18 mouse cellular contexts compared by ENCODE assay signal in genomic region chr10:104915521-104915920, GRCm38 (mm10).
"Had no signal": no experiment of that assay in that cellular context is flagged by ENCODE, and none has a peak within 500 bp of the region (broad histone marks: within the 10 kb centered on the region; RNA-seq: fewer than 3 reads in every experiment).

No protein-coding gene starts in this region.

- DNase-seq: lung, embryonic 14.5 days; lung, postnatal 10 days; lung, postnatal 4 days; midbrain, embryonic 14.5 days; retina, postnatal 1 day; right cerebral cortex, adult 18-20 months; right cerebral cortex, postnatal 25 days; right cerebral cortex, postnatal 4 days; spleen, adult 18-20 months; thymus, adult 18-20 months; thymus, postnatal 14 days; thymus, postnatal 36 days had no signal

- H3K27me3 ChIP-seq: midbrain, embryonic 12.5 days; neural tube, embryonic 13.5 days; neural tube, embryonic 15.5 days had no signal

- H3K9me3 ChIP-seq: midbrain, embryonic 10.5 days; midbrain, embryonic 12.5 days; neural tube, embryonic 13.5 days; neural tube, embryonic 15.5 days had no signal

- H3K4me2 ChIP-seq: lung, embryonic 14.5 days; midbrain, embryonic 12.5 days; neural tube, embryonic 13.5 days; neural tube, embryonic 15.5 days had no signal

- H3K27ac ChIP-seq: midbrain, embryonic 10.5 days; midbrain, embryonic 12.5 days; neural tube, embryonic 13.5 days; neural tube, embryonic 15.5 days had no signal

- H3K4me3 ChIP-seq: midbrain, embryonic 10.5 days; midbrain, embryonic 12.5 days; myocyte; neural tube, embryonic 13.5 days; neural tube, embryonic 15.5 days had no signal

- H3K9ac ChIP-seq: lung, embryonic 14.5 days; midbrain, embryonic 12.5 days; neural tube, embryonic 13.5 days; neural tube, embryonic 15.5 days had no signal

- H3K36me3 ChIP-seq: midbrain, embryonic 10.5 days; midbrain, embryonic 12.5 days; neural tube, embryonic 13.5 days; neural tube, embryonic 15.5 days had no signal

- H3K4me1 ChIP-seq: midbrain, embryonic 10.5 days; midbrain, embryonic 12.5 days; neural tube, embryonic 13.5 days; neural tube, embryonic 15.5 days had no signal

- ATAC-seq: midbrain, embryonic 16.5 days had no signal
